Mouse (Mus musculus): ENCODE data around the gene Pan3. TPM values are rescaled to one million over a fixed set of nuclear protein-coding genes. Genes with fewer than 3 reads are reported as not detected.

Gene Pan3
- polyA plus RNA-seq, 1 experiment from 2014 or later = 70.0 TPM

GRCm38 (mm10) chr5:147492511-147492910 is 62.5 kb downstream of the Pan3 start:
- Histone ChIP-seq H3K27me3 (no peaks in the 10 kb centered on the region), H3K9me3 (no peaks in the 10 kb centered on the region), H3K4me3 (no peak overlapping the region), H3K36me3 (no peaks in the 10 kb centered on the region), H3K4me2 (no peak overlapping the region), H3K27ac (no peak overlapping the region), H3K9ac (no peak overlapping the region), H3K4me1 (no peaks in the 10 kb centered on the region)
- no peak for ATAC-seq (ENCODE audit: borderline replicate concordance, extremely low read depth, low FRiP score, low TSS enrichment)
- 82% methylated on average over 3 of the region's 3 CpGs for WGBS

DNA sequence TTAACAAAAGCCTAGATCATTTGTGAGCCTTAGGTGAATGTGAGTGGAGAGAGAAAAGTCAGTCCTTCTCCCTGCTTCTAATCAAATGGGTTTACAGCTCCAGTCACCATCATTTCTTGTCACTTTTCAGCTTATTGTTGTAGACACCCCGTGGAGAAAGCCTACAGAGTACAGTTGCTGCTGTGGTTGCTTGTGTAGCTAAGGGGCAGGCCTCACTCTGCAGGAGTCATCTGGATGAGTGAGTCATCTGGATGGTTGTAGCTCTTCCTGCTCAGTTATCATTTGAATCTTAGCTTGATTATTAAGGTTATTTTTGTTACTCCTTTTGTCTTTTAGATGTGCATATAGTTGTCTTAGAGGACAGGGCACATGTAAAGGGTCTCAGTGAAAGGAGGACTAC is 63.2 kb downstream of the Pan3 start:
- ATAC-seq (ENCODE audit: borderline replicate concordance, extremely low read depth, low FRiP score, low TSS enrichment) = no peak
- no peaks in the 10 kb centered on the region for H3K36me3 ChIP-seq
- no peak overlapping the region for H3K4me2 ChIP-seq
- H3K27me3 ChIP-seq = no peaks in the 10 kb centered on the region
- no peaks in the 10 kb centered on the region for H3K9me3 ChIP-seq
- H3K4me3 ChIP-seq = no peak overlapping the region
- no peaks in the 10 kb centered on the region for H3K4me1 ChIP-seq
- H3K9ac ChIP-seq = no peak overlapping the region
- 61% methylated on average over 1 of the region's 1 CpGs for WGBS
- no peak overlapping the region for H3K27ac ChIP-seq

- no peaks in the 10 kb centered on the region for H3K27me3 ChIP-seq
- H3K36me3 ChIP-seq = no peaks in the 10 kb centered on the region
- no peak overlapping the region for H3K9ac ChIP-seq
- H3K27ac ChIP-seq = no peak overlapping the region
- no peak overlapping the region for H3K4me3 ChIP-seq
- H3K4me1 ChIP-seq = no peaks in the 10 kb centered on the region
- no peak for ATAC-seq (ENCODE audit: borderline replicate concordance, extremely low read depth, low FRiP score, low TSS enrichment)
- WGBS = 86% methylated on average over 8 of the region's 8 CpGs
- H3K4me2 ChIP-seq = no peak overlapping the region
- no peaks in the 10 kb centered on the region for H3K9me3 ChIP-seq
Observed at GRCm38 (mm10) chr5:147493685-147494084, 63.7 kb downstream of the Pan3 start.

GRCm38 (mm10) chr5:147494388-147494787 is 64.4 kb downstream of the Pan3 start:
- H3K27me3 ChIP-seq = no peaks in the 10 kb centered on the region
- WGBS = 82% methylated on average over 4 of the region's 4 CpGs
- no peak overlapping the region; the same call in 1 of the 2 replicates for H3K27ac ChIP-seq
- H3K4me3 ChIP-seq = no peak overlapping the region
- no peaks in the 10 kb centered on the region for H3K36me3 ChIP-seq
- no peak overlapping the region for H3K9ac ChIP-seq
- no peak for ATAC-seq (ENCODE audit: borderline replicate concordance, extremely low read depth, low FRiP score, low TSS enrichment)
- H3K4me2 ChIP-seq = no peak overlapping the region
- no peaks in the 10 kb centered on the region for H3K9me3 ChIP-seq
- no peaks in the 10 kb centered on the region for H3K4me1 ChIP-seq

GRCm38 (mm10) chr5:147494791-147495376 is 64.9 kb downstream of the Pan3 start:
- Histone ChIP-seq H3K27me3 (no peaks in the 10 kb centered on the region), H3K36me3 (no peaks in the 10 kb centered on the region), H3K4me2 (no peak overlapping the region), H3K9me3 (no peaks in the 10 kb centered on the region), H3K27ac (no peak overlapping the region; the same call in 1 of the 2 replicates), H3K9ac (no peak overlapping the region), H3K4me1 (no peaks in the 10 kb centered on the region), H3K4me3 (no peak overlapping the region)
- 69% methylated on average over 10 of the region's 10 CpGs for WGBS
- ATAC-seq (ENCODE audit: borderline replicate concordance, extremely low read depth, low FRiP score, low TSS enrichment) = no peak

GRCm38 (mm10) chr5:147495961-147496360 is 66.0 kb downstream of the Pan3 start:
- Histone ChIP-seq H3K27me3 (no peaks in the 10 kb centered on the region), H3K4me1 (no peaks in the 10 kb centered on the region), H3K27ac (no peak overlapping the region), H3K9ac (no peak overlapping the region), H3K4me2 (no peak overlapping the region), H3K4me3 (no peak overlapping the region), H3K9me3 (no peaks in the 10 kb centered on the region), H3K36me3 (no peaks in the 10 kb centered on the region)
- no peak for ATAC-seq (ENCODE audit: borderline replicate concordance, extremely low read depth, low FRiP score, low TSS enrichment)
- 81% methylated on average over 2 of the region's 2 CpGs for WGBS

GRCm38 (mm10) chr5:147496921-147497320 is 67.0 kb downstream of the Pan3 start:
- no peak overlapping the region for H3K27ac ChIP-seq
- no peaks in the 10 kb centered on the region for H3K4me1 ChIP-seq
- H3K36me3 ChIP-seq = no peaks in the 10 kb centered on the region
- no peak overlapping the region for H3K4me2 ChIP-seq
- no peak for ATAC-seq (ENCODE audit: borderline replicate concordance, extremely low read depth, low FRiP score, low TSS enrichment)
- H3K9me3 ChIP-seq = no peaks in the 10 kb centered on the region
- WGBS = 85% methylated on average over 4 of the region's 4 CpGs
- no peak overlapping the region for H3K9ac ChIP-seq
- H3K4me3 ChIP-seq = no peak overlapping the region
- H3K27me3 ChIP-seq = no peaks in the 10 kb centered on the region

- H3K27me3 ChIP-seq = no peaks in the 10 kb centered on the region
- 54% methylated on average over 3 of the region's 3 CpGs for WGBS
- no peaks in the 10 kb centered on the region for H3K36me3 ChIP-seq
Observed at GRCm38 (mm10) chr5:147497714-147498113, 67.8 kb downstream of the Pan3 start.

DNA sequence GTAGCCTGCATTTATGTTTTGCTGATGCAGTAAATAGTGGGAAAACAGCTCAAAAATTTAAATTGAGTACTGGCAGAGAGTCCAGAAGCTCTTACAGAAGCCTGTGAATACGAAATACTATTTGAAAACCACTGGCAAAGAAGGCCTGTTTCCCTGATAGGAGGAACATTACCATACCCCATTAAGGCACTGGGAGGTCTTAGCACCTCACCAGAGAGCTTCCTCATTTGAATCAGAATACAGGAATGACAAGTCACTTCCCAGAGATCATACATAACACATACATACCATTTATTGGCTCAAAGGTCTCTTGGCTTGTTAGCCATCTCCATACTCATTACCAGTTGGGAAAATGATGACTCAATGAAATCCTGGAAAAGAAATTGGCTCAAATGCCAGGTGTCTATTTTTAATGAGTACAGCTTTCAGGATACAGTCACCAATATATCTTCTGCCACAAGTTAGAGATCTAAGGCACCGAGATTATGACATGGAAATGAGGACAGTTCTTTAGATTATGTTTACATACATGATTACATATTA is 71.6 kb downstream of the Pan3 start:
- 78% methylated on average over 2 of the region's 2 CpGs for WGBS
- H3K36me3 ChIP-seq = no peaks in the 10 kb centered on the region

More at GRCm38 (mm10) chr5:147497714-147498113, 67.8 kb downstream of the Pan3 start:
- Histone ChIP-seq H3K27ac (no peak overlapping the region), H3K4me2 (no peak overlapping the region), H3K4me1 (no peaks in the 10 kb centered on the region), H3K4me3 (no peak overlapping the region), H3K9me3 (no peaks in the 10 kb centered on the region), H3K9ac (no peak overlapping the region)
- ATAC-seq (ENCODE audit: borderline replicate concordance, extremely low read depth, low FRiP score, low TSS enrichment) = no peak

GRCm38 (mm10) chr5:147502921-147503320 is 73.0 kb downstream of the Pan3 start:
- H3K4me2 ChIP-seq = no peak overlapping the region
- no peak overlapping the region for H3K9ac ChIP-seq
- WGBS = 78% methylated on average over 2 of the region's 2 CpGs
- no peaks in the 10 kb centered on the region for H3K27me3 ChIP-seq
- H3K27ac ChIP-seq = no peak overlapping the region
- no peak for ATAC-seq (ENCODE audit: borderline replicate concordance, extremely low read depth, low FRiP score, low TSS enrichment)
- H3K4me1 ChIP-seq = no peaks in the 10 kb centered on the region
- H3K9me3 ChIP-seq = no peaks in the 10 kb centered on the region
- H3K4me3 ChIP-seq = no peak overlapping the region
- H3K36me3 ChIP-seq = no peaks in the 10 kb centered on the region

More for the DNA sequence above, 71.6 kb downstream of the Pan3 start:
- no peak overlapping the region for H3K4me3 ChIP-seq
- H3K27me3 ChIP-seq = no peaks in the 10 kb centered on the region
- no peak for ATAC-seq (ENCODE audit: borderline replicate concordance, extremely low read depth, low FRiP score, low TSS enrichment)
- H3K4me2 ChIP-seq = no peak overlapping the region
- H3K9ac ChIP-seq = no peak overlapping the region
- H3K9me3 ChIP-seq = no peaks in the 10 kb centered on the region
- no peaks in the 10 kb centered on the region for H3K4me1 ChIP-seq
- H3K27ac ChIP-seq = no peak overlapping the region

GRCm38 (mm10) chr5:147511350-147511749 is 81.4 kb downstream of the Pan3 start:
- H3K36me3 ChIP-seq = no peaks in the 10 kb centered on the region
- no peak overlapping the region for H3K9ac ChIP-seq
- no peak overlapping the region for H3K27ac ChIP-seq
- no peak overlapping the region for H3K4me3 ChIP-seq
- WGBS = 92% methylated on average over 9 of the region's 9 CpGs
- no peaks in the 10 kb centered on the region for H3K4me1 ChIP-seq
- no peak overlapping the region for H3K4me2 ChIP-seq
- no peaks in the 10 kb centered on the region for H3K27me3 ChIP-seq
- no peak for ATAC-seq (ENCODE audit: borderline replicate concordance, extremely low read depth, low FRiP score, low TSS enrichment)
- H3K9me3 ChIP-seq = no peaks in the 10 kb centered on the region

DNA sequence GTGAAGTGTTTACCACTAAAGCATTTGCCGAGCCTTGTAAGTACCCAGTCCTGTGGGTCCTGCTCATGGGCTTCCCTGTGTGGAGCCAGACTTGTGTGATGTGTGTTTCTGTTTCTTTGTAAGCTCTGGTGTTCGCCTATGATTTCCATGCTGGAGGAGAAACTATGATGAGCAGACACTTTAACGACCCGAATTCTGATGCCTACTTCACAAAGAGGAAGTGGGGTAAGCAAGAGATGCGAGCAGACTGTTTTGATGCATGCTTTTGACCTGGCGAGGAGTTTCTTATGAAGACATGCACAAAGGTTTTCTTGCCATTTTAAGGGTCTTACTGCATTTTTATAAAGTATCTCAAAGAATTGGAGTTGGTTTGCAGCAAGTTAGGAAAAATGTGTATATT is 97.0 kb downstream of the Pan3 start:
- H3K27me3 ChIP-seq = no peaks in the 10 kb centered on the region
- H3K9me3 ChIP-seq = no peaks in the 10 kb centered on the region
- H3K9ac ChIP-seq = no peak overlapping the region
- H3K36me3 ChIP-seq = peaks cover 46% of the 10 kb centered on the region
- ATAC-seq (ENCODE audit: borderline replicate concordance, extremely low read depth, low FRiP score, low TSS enrichment) = no peak
- no peak overlapping the region for H3K27ac ChIP-seq
- H3K4me2 ChIP-seq = no peak overlapping the region
- 86% methylated on average over 6 of the region's 6 CpGs for WGBS
- no peaks in the 10 kb centered on the region for H3K4me1 ChIP-seq
- H3K4me3 ChIP-seq = no peak overlapping the region

DNA sequence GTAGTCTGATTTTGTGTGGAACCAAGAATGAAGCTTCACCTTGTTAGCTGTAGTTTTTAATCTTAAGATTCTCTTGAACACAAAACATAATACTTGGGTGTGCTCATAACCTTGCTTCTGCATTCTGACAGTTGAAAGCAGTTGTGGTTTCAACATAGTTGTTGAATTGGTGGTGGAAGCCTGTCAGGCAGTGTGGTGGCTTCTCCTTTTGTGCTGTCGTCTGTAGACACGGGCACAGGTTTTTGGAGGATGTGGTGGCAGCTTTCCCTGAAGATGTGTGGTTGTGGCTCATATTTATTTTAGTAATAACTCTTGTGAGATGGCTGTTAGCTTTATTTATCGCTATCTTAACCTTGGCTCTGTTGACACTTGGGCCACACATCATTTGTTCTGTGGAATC is 97.8 kb downstream of the Pan3 start:
- Histone ChIP-seq H3K27me3 (no peaks in the 10 kb centered on the region), H3K4me3 (no peak overlapping the region), H3K36me3 (peaks cover 44% of the 10 kb centered on the region), H3K4me1 (no peaks in the 10 kb centered on the region), H3K4me2 (no peak overlapping the region), H3K9ac (no peak overlapping the region), H3K9me3 (no peaks in the 10 kb centered on the region), H3K27ac (no peak overlapping the region)
- WGBS = 88% methylated on average over 3 of the region's 3 CpGs
- no peak for ATAC-seq (ENCODE audit: borderline replicate concordance, extremely low read depth, low FRiP score, low TSS enrichment)
